Mouse (Mus musculus) thymus, adult 2 months (tissue): Measurements from ENCODE around the gene Tbccd1.

Experiments used
- CTCF ChIP-seq: fragments of 200-500 bp; IDR thresholded peaks from 2 replicates; pipeline ENCODE4 v1.5.1; 2012; ENCODE audit warnings: mild to moderate bottlenecking, control low read depth, low read length, moderate library complexity, borderline replicate concordance; ENCODE audit not compliant: control insufficient read depth, poor library complexity, insufficient read depth; ENCODE audit errors: extremely low read depth
- POLR2A ChIP-seq: fragments of 200-500 bp; IDR thresholded peaks from 2 replicates; pipeline ENCODE4 v1.6.1; 2012; ENCODE audit warnings: mild to moderate bottlenecking, low read length, control low read depth, moderate library complexity; ENCODE audit not compliant: control insufficient read depth, poor library complexity, insufficient read depth; ENCODE audit errors: extremely low read depth

- no peak for TF ChIP-seq CTCF
- no peak for TF ChIP-seq POLR2A
Observed at GRCm38 (mm10) chr16:22789908-22790367, 67.5 kb downstream of the Tbccd1 start.
